Mouse (Mus musculus) gastrocnemius, postnatal 25 days (tissue): ENCODE data around the gene Bank1. TPM values are rescaled to one million over a fixed set of nuclear protein-coding genes. Genes with fewer than 3 reads are reported as not detected.

Experiments
- DNase-seq: peaks from one replicate; pipeline ENCODE4 v3.0.0; 2022
- total RNA-seq, 2 experiments: library from RNA; stranded (reverse); gene quantifications; 1 replicate in 1 of 2; 2 replicates in 1 of 2; pipeline ENCODE4 v1.2.3; 2021

Gene Bank1
- total RNA-seq, 2 experiments from 2014 or later: 0.21 TPM; not detected in 1

DNA sequence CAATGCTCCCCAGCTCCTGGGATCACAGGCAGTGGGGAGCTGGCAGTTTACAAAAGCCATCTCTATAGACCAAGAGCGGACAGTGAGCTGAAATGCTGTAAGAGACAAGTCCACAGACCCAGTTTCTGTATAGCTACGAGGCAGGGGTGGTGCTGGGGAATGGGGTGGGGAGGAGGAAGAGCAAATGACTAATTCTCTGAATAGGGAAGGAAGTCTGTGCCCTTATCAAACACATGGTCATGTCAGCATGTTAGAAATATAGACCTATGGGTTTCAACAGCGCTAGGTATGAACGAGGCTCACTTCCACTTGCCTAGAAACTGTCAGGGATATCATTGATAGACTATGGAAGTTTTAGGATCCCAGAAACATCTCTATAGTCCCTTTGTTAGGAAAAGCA is 73.0 kb downstream of the Bank1 start:
- DNase-seq: no peak

- DNase-seq: no peak
Observed at GRCm38 (mm10) chr3:136251578-136251977, 74.3 kb downstream of the Bank1 start.

GRCm38 (mm10) chr3:136247331-136247730 is 78.5 kb downstream of the Bank1 start:
- no peak for DNase-seq

DNA sequence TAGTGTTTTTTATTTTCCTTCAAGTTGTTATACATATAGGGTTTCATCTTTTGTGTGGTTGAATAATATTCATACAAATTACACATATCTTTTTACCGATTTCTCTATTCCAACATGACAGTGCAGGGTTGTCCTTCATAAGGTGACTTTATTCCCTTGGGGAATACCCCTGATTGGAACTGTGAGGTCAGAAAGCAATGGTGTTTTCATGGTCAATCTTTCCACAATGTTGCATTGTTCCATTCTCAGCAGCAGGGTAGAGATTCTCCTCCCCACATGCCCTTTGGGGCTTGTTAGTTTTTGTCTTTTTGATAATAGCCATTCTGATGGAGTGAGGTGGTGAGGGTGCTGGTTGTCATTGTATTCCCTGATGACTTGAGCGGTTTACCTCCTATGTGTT is 80.9 kb downstream of the Bank1 start:
- DNase-seq: no peak

GRCm38 (mm10) chr3:136238790-136239189 is 87.1 kb downstream of the Bank1 start:
- no peak for DNase-seq

DNA sequence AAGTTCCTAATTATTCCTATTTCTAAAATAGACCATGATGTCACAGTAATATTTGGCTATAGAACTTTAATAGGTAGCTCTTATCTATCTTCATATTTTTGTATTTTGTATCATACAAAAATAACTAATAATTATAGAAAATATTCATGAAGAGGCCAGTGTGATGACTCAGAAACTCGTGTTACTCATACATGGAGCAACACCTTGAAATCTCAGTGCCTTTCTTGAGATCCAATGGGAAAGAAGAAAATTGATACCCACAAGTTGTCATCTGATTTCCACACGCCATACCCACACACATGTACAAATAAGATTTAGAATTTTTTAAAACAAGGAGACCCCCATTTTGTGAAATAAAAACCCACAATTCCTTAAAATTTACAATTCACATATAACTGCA is 92.4 kb downstream of the Bank1 start:
- no peak for DNase-seq

DNA sequence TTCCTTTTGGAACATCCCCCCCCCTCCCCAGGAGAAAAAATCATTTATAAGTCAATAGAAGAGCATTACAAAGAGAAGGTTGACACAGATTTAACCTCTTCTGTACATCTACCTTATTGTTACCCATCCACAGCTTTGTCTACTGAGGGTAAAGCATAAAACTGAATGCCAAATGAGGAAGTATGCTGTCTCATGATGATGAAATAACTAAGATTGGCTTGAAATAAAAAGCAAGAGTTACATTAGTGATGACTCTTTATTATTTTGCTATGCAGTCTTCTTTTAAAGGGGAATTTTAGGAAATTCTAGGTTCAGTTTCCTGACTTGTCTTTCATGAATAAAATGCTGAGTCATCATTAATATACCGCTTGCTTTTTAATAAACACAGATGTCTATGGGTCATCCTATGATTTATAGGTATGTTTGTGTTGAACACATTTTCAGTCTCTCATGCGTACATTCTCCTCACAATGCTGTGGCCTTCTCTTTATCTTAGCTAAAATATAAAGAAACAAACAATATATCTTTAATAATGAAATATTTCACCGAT is 95.2 kb downstream of the Bank1 start:
- DNase-seq: no peak

- DNase-seq: no peak
Observed at GRCm38 (mm10) chr3:136189661-136190228, 136.1 kb downstream of the Bank1 start.

- DNase-seq: no peak
Observed at GRCm38 (mm10) chr3:136186548-136187113, 139.2 kb downstream of the Bank1 start.

DNA sequence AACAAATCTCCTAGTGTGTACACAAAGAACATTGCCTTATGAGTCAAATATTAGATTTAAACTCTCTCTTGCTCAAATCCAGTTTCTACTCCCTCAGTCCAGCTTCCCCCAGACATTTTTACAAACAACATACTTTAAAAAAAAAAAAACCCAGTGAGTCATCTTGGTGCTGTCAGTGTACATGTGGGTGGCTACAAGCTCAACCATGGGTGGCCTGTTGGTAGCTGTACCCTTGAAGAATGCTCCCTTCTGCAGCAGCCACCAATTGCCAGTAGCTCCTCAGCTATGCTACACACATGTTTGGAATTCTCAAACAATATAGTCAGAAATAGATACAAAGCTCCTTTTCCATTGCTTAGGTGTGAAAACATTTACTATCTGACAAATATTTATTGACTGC is 154.2 kb downstream of the Bank1 start:
- no peak for DNase-seq

DNA sequence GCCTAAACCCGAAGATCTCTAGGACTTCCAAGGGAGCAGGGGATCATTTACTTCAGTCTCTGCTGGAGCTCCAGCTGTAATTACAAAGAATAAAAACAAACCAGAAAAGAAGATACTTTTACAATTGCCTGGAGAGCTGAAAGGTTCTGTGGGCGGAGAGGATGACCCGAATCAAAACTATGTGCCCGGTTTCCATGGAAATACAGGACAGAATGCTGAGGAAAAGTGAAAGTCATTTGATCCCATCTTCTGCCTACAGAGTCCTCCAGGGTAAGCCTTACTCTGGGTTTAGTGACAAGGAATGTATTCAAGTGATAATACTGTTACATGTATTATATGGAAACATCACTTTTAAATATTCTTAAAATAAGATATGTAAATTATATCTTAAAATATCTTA is 157.8 kb downstream of the Bank1 start:
- DNase-seq: no peak

DNA sequence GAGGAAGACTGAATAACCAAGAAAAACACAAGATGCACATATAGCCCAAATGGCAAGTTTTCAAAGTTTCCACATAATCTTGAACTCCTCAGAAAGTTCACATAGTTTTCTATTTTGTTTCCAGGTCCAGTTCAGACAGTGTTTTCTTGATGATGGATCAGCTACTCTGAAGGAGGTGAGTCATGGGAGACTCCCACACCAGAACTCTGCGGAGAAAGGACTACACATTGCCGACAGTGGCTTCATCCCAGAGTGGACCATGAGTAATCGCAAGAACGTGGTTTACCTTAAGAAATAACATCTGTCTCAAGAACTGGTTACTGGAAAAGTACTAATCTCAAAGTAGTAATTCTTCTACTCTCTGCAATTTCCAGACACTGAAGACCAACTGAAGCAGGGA is 159.2 kb downstream of the Bank1 start:
- no peak for DNase-seq

DNA sequence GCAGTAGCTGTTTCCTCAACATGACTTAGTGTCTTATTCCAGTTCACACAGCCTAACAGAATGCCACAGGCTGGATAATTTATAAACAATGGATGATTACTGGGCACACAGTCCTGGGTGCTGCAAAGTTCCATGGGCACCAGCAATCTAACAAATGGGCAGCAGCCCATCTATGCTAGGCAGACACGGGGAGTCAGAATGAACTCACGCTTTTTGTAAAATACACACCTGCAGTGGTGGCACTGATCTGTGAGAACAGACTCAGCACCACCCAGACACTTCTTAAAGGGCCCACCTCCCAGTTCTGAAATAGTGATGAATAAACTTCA is 159.9 kb downstream of the Bank1 start:
- no peak for DNase-seq

DNA sequence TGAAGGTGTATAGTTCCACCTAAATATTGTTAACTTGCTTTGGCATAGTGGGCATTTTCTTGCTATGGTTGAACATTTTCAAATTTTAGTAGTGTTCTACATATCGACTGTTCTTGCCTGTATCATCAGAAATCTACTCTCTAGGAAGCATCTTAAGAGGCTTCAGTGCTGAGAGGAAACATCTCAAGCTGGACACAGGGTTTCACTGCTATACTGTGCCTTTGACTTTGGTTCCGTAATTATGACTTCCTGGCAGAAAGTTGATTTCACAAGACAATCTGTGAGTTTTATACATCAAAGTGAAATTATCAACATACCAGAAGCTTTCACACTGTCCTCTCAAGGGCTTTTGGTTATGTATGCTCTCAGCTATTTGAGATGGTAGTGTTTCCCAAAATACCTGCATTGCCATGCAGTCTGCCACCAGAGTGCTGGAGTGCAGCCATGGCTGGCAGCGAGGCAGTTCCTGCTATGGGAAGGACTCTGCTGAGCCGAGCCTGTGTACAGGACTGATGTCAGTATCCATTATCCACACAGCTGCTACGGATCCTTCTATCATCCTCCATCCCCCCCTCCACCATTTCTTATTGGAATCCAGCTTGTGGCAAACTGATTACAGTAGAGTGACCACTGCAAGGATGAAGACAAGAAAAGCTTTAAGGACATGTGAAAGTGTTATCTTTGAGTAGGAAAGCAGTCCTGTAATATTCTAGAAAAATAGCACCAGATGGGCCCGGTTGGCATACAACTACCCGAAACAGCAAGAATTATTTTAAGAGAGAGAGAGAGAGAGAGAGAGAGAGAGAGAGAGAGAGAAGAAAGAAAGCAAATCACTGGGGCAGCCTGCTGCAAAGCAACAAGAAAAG is 160.5 kb downstream of the Bank1 start:
- DNase-seq: peak; percentile 58

GRCm38 (mm10) chr3:136158059-136158458 is 167.8 kb downstream of the Bank1 start:
- DNase-seq: no peak

- DNase-seq: no peak
Observed at GRCm38 (mm10) chr3:136155555-136155954, 170.3 kb downstream of the Bank1 start.

DNA sequence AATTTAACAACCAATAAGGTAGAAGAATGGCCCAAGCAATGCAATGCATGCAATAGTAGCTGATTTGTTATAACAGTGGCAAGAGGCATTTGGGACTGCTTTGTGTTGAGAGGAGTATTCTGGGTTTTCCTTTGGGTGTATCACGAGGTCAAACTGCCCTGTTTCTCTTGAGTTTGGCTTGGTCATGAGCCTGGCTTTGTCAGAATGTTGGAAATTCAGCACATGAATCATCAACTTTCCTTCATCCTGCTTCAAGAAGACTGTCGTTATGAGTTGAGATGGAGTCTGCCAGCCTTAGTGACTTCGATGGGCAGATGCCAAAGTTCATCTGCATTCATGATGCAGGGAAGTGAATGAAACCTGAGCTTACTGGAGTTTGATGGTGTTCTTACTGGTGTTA is 175.0 kb downstream of the Bank1 start:
- no peak for DNase-seq

GRCm38 (mm10) chr3:136147166-136147565 is 178.7 kb downstream of the Bank1 start:
- no peak for DNase-seq

- DNase-seq: no peak
Observed at GRCm38 (mm10) chr3:136132013-136132412, 193.9 kb downstream of the Bank1 start.

- no peak for DNase-seq
Observed at GRCm38 (mm10) chr3:136115478-136116215, 210.2 kb downstream of the Bank1 start.

DNA sequence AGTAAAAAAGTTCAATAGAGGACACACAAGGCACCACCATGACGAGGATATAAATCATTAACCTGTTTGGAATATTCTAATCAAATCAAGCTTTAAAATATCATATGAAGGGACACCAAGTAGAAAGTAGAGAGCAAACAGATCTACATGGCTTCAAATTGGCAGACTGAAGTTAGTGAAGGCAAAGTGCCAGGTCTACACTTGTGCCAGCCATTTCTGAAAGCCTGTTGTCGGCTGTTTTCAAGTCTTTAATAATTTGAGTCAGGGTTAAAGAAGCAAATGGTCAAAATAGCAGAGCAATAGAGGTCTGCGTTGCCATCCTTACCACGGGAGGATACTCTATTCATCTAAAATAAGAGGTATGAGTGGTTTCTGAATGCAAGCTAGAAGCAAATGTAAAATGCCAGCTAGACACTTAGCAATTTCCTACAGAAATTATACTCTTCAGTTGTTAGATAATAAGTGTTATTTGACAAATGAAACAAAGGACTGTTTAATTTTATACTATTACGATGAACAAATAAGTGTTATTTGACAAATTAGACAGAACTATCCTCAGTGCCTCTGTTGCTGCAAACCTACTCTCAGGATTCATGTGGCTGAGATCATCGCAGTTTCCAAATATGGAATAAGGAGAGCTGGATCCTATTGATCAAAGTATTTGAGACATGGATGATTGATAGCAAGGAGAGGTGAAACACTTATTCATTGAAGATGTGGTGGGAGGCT is 216.3 kb downstream of the Bank1 start:
- DNase-seq: no peak

- no peak for DNase-seq
Observed at GRCm38 (mm10) chr3:136106452-136106851, 219.4 kb downstream of the Bank1 start.
